Mouse (Mus musculus): ENCODE data around the gene Gm11027. TPM values are rescaled to one million over a fixed set of nuclear protein-coding genes. Genes with fewer than 3 reads are reported as not detected.

Gm11027 gene
- polyA plus RNA-seq, 1 experiment from 2014 or later = not detected

Small RNA genes within 50 kb of the gene (microRNA-seq; reads per million reads assigned to microRNA genes)
- gene Gm23190 = not detected

Other genes with a start within 250 kb of the Gm11027 start
- 65.2 and 69.8 TPM in 2 replicates for gene Zfp386, start 227.7 kb upstream of the Gm11027 start, polyA plus RNA-seq (2016; fragmentation: Nextera tagmentation; extraction: Ambion mirVana)
- 2.9 and 3.9 TPM in 2 replicates for gene Vipr2, start 197.7 kb upstream of the Gm11027 start, polyA plus RNA-seq (2016; fragmentation: Nextera tagmentation; extraction: Ambion mirVana)
- 13.1 and 17.0 TPM in 2 replicates for gene Wdr60, start 12.4 kb upstream of the Gm11027 start, polyA plus RNA-seq (2016; fragmentation: Nextera tagmentation; extraction: Ambion mirVana)
- 12.3 and 13.7 TPM in 2 replicates for gene Esyt2, start 5.8 kb downstream of the Gm11027 start, polyA plus RNA-seq (2016; fragmentation: Nextera tagmentation; extraction: Ambion mirVana)
- gene Ncapg2, start 130.0 kb downstream of the Gm11027 start, polyA plus RNA-seq (2016; fragmentation: Nextera tagmentation; extraction: Ambion mirVana) = 52.5 TPM in 2 replicates
- gene Ptprn2, start 210.3 kb downstream of the Gm11027 start, polyA plus RNA-seq (2016; fragmentation: Nextera tagmentation; extraction: Ambion mirVana) = 7.9 and 9.2 TPM in 2 replicates